Mouse (Mus musculus) limb, embryonic 12.5 days (tissue): Measurements from ENCODE around the gene Fam20b. TPM values are rescaled to one million over a fixed set of nuclear protein-coding genes. Genes with fewer than 3 reads are reported as not detected.
"Not testable (repeated sequence)": the region's sequence is repeated elsewhere in the genome, so short reads cannot be mapped to it uniquely, and the experiment has no call there.

Source experiments
- ATAC-seq: fragments of 200-750 bp; cut with Nextera tagmentation; 2 replicates; pipeline ENCODE4 v1.8.0; 2017; ENCODE audit warnings: low read depth, moderate TSS enrichment; ENCODE audit not compliant: insufficient number of reproducible peaks, insufficient read depth, low FRiP score, low TSS enrichment
- H3K27ac ChIP-seq: fragments of 300-500 bp; sonication (generic); 2 replicates; pipeline ENCODE4 v1.5.1; 2016; ENCODE audit warnings: mild to moderate bottlenecking, moderate library complexity
- H3K27me3 ChIP-seq: fragments of 300-500 bp; sonication (generic); 2 replicates; pipeline ENCODE4 v1.6.1; 2016; ENCODE audit warnings: mild to moderate bottlenecking, moderate library complexity
- H3K36me3 ChIP-seq: fragments of 300-500 bp; sonication (generic); 2 replicates; pipeline ENCODE4 v1.6.1; 2016; ENCODE audit warnings: mild to moderate bottlenecking, moderate library complexity
- H3K4me1 ChIP-seq: fragments of 300-500 bp; sonication (generic); replicated peaks from 2 replicates; pipeline ENCODE4 v1.6.1; 2016
- H3K4me2 ChIP-seq: fragments of 300-500 bp; sonication (generic); 2 replicates; pipeline ENCODE4 v1.6.1; 2016; ENCODE audit warnings: mild to moderate bottlenecking, moderate library complexity
- H3K4me3 ChIP-seq: fragments of 300-500 bp; sonication (generic); replicated peaks from 2 replicates; pipeline ENCODE4 v1.5.1; 2016; ENCODE audit warnings: mild to moderate bottlenecking
- H3K9ac ChIP-seq: fragments of 300-500 bp; sonication (generic); replicated peaks from 2 replicates; pipeline ENCODE4 v1.6.1; 2016; ENCODE audit warnings: mild to moderate bottlenecking, moderate library complexity
- H3K9me3 ChIP-seq: fragments of 300-500 bp; sonication (generic); 2 replicates; pipeline ENCODE4 v1.6.1; 2016; ENCODE audit warnings: mild to moderate bottlenecking, moderate library complexity
- WGBS: fragments of 180-500 bp; shearing (Covaris S2); methylation state at CpG from one replicate; pipeline ENCODE4 v1.1.7; 2016; 5-methylcytosine and 5-hydroxymethylcytosine counted together
- polyA plus RNA-seq: library from polyadenylated mRNA; unstranded; fragments of >200 nt; fragmentation: Nextera tagmentation; extraction: Ambion mirVana; gene quantifications from 2 replicates; pipeline ENCODE4 v1.2.1, GENCODE M21; 2016

Fam20b gene
- polyA plus RNA-seq, 1 experiment from 2014 or later: 24.3 TPM

DNA sequence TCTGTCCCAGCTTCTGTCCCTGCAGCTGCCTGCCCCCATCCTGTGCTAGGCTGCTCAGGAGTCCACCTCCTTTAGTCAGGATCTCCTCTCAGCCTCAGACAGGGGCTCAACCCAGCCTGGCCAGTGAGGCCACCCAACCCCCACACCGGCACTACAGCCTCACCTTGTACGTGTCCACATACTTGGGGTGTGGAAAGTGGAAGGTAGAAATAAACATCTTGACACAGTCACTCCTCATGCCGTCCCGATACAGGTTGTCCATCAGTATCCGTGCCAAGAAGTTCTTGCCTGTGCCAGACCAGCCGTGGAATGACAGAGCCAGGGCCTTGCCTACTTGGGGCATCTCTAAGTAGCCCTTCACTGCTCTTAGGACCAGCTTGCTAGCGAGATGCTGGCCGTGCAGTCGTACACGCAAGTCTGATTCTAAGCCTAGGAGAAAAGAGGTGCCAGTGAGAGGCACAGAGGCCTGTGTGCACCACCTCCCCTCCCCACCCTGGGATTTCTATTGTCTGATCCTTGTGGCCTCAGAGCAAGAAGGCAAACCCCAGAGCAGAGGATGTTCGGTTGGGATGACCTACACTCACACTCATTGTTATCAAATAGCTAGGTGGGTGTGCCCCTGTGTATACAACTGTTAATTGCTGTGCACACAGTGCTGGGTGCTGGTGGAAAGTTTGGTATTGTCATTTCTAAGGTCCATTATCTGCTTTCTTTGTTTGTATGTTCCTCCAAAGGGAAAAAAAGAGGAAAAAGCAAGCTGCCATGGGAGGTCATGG is 49.5 kb downstream of the Fam20b start:
- WGBS: 43% methylated on average over 11 of the region's 11 CpGs
- Histone ChIP-seq H3K4me3 (no peak overlapping the region), H3K27ac (peak overlapping the region; percentile 80), H3K4me1 (peaks cover 43% of the 10 kb centered on the region), H3K36me3 (no peaks in the 10 kb centered on the region), H3K9me3 (no peaks in the 10 kb centered on the region), H3K27me3 (peaks cover 10% of the 10 kb centered on the region; the same call in 1 of the 2 replicates), H3K9ac (no peak overlapping the region), H3K4me2 (no peak overlapping the region)
- ATAC-seq: 0 out of 2 replicates have a peak, but pooled peaks have one; percentile 22

DNA sequence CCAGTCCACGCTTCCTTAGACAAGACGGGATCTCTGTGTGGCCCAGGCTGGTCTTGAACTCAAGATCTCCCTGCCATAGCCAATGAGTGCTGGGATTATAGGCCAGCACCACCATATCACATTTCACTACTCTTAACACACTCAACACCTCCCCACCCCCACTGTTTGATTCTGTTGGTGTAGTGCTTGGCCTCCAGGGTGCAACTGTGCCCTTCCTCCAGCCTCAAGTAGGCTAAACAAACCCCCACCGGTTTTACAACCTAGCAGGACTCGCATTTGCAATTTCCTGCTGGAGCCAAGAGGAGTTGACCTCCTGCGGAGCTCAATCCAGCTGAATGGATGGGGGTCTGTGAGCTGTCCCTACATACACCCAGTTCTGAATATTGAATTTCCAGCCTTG is 50.3 kb downstream of the Fam20b start:
- Histone ChIP-seq H3K27ac (peak overlapping the region; percentile 80), H3K9ac (no peak overlapping the region), H3K36me3 (no peaks in the 10 kb centered on the region), H3K4me2 (no peak overlapping the region), H3K4me1 (peaks cover 35% of the 10 kb centered on the region), H3K9me3 (no peaks in the 10 kb centered on the region), H3K4me3 (no peak overlapping the region), H3K27me3 (peaks cover 8% of the 10 kb centered on the region; the same call in 1 of the 2 replicates)
- WGBS: 11% methylated on average over 5 of the region's 5 CpGs
- peak; percentile 17; the same call in 1 of the 2 replicates for ATAC-seq

DNA sequence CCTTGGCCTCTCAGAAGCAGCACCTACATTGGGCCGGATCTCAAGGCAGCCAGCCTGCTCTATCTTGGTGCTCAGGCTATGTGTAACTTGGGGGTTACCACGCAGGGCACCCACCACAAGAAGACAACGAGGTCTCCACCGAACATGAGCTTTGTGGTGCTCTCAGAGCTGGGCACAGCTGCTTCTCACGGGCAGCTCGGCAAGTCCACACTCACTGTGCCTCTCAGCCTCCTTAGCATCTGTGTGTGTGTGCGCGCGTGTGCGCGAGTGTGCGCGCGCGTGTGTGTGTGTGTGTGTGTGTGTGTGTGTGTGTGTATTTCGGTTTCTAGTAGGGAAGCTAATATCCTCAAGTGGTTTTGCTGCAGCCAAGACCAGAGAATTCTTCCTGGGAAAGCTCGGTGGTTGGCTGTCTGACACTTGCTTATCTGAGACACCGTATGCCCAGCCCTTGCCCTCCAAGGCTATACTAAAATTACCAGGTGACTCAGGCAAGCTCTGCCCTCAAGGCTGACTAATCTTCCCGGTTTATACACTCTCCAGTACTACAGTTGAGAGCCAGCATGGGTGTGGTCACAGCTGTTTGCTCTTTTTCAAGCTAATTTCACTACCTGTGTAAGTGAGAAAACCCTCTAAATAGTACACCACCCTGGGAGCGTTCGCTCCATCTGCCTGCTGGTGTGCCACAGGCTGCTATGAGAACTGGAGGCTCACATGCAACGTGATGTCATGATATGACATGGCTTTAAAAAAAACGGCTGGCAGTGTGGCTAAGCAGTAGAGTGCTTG is 51.6 kb downstream of the Fam20b start:
- H3K4me3 ChIP-seq: no peak overlapping the region
- H3K4me2 ChIP-seq: no peak overlapping the region
- H3K9me3 ChIP-seq: no peaks in the 10 kb centered on the region
- H3K27me3 ChIP-seq: no peaks in the 10 kb centered on the region
- 83% methylated on average over 23 of the region's 23 CpGs for WGBS
- H3K9ac ChIP-seq: no peak overlapping the region
- no peak for ATAC-seq
- peaks cover 25% of the 10 kb centered on the region for H3K4me1 ChIP-seq
- no peak overlapping the region for H3K27ac ChIP-seq
- no peaks in the 10 kb centered on the region for H3K36me3 ChIP-seq

DNA sequence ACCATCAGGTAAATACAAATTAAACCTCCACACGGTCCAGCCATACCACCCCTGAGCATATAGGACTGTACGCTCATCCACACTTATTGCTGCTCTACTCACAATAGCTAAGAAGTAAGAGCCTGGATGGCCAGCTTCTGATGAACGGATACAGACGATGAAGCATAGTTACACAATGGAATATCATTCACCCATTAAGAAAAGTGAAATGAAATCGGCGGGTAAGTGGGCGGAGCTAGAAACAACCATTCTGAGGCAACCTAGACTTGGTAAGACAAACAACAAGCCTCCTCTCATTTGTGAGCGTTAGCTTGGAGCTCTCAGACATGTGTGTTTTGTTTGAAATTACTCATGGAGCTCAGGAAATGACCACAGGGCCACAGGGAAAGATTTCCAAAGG is 53.1 kb downstream of the Fam20b start:
- Histone ChIP-seq H3K4me2 (no peak overlapping the region), H3K9ac (no peak overlapping the region), H3K27ac (no peak overlapping the region), H3K4me3 (no peak overlapping the region), H3K36me3 (no peaks in the 10 kb centered on the region), H3K9me3 (no peaks in the 10 kb centered on the region), H3K27me3 (no peaks in the 10 kb centered on the region), H3K4me1 (peaks cover 25% of the 10 kb centered on the region)
- no peak for ATAC-seq
- 92% methylated on average over 8 of the region's 8 CpGs for WGBS

DNA sequence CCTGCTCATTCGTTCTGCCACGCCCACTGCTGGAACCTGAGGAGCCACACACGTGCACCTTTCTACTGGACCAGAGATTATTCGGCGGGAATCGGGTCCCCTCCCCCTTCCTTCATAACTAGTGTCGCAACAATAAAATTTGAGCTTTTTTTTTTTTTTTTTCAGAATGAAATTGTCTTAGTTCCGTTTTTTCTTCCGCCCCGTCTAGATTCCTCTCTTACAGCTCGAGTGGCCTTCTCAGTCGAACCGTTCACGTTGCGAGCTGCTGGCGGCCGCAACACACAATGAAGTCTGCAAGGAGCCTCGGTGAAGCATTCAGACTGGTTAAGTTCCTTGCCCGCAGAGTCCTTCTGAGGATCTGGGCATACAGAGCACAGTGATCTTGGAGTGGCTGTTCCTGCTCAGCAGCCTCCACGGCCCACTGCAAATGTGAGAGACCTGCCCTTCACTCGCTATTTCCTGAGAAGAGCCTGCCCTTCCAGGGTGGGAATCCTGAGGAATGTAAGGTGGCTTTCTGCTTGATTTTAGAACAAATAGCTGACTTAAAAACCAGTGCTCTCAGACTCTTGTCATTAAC is 58.1 kb downstream of the Fam20b start:
- not testable (repeated sequence) for ATAC-seq, H3K9ac ChIP-seq, H3K27ac ChIP-seq, H3K4me1 ChIP-seq, H3K27me3 ChIP-seq, H3K4me3 ChIP-seq, H3K9me3 ChIP-seq, H3K4me2 ChIP-seq, H3K36me3 ChIP-seq
- WGBS: 79% methylated on average over 21 of the region's 21 CpGs

DNA sequence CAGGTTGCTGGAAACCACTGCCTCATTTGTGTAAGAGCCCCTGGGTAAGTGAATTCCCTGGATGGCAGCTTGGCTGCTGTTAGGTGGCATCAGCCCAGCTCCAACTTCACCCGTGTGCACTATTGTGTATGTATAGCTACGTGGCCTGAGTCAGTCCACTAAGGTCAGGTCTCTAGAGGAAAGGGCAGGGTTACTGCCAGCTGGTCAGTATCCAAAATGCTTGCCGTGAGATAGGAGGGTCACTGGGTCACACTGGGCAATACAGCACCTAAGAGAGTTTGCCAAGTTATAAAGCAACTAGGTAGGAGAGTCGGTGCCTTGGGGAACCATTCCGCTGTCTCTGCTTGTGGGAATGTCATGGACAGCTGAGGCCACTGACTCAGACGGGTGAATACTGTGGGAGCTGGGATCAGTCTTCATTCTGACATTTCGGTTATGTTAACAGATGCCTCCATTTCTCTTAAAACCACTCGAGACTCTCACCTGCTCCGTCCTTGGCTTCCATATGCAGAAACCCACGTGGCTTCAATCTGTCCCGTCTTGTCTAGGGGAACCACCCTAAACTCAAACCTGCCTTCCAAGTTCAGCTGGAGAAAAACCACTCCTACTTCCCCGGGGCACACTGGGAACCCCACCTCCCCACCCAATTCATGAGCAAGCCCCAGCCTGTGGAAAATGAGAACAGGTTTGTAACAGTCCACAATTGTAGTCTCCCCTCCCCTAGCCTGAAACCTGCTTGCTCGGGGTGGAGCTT is 58.8 kb downstream of the Fam20b start:
- Histone ChIP-seq H3K4me3 (no peak overlapping the region), H3K4me2 (no peak overlapping the region), H3K9me3 (no peaks in the 10 kb centered on the region), H3K27ac (no peak overlapping the region), H3K4me1 (peaks cover 4% of the 10 kb centered on the region), H3K36me3 (no peaks in the 10 kb centered on the region), H3K27me3 (no peaks in the 10 kb centered on the region), H3K9ac (no peak overlapping the region)
- ATAC-seq: no peak
- WGBS: 81% methylated on average over 13 of the region's 13 CpGs

DNA sequence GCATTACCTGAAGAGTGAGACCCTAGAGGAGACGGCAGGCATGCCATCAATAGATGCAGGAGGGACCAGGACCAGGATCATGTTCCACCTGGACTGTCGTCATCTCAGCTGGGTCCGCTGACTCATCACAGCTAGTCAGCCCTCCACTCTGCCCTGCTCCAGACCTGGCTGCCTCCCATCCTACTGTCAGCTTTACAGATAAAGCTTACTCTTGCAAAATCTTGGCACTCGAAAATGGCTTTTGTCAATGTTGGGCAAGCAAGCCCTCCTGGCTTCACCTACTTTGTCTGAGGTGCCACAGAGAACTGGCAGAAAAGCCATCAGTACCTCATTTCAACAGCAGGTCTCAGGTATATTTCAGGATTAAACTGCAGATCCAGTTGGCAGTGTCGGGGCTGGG is 60.2 kb downstream of the Fam20b start:
- Histone ChIP-seq H3K4me1 (peaks cover 18% of the 10 kb centered on the region), H3K9ac (no peak overlapping the region), H3K4me3 (no peak overlapping the region), H3K27ac (no peak overlapping the region), H3K4me2 (no peak overlapping the region), H3K36me3 (no peaks in the 10 kb centered on the region), H3K27me3 (no peaks in the 10 kb centered on the region), H3K9me3 (no peaks in the 10 kb centered on the region)
- ATAC-seq: no peak
- 78% methylated on average over 5 of the region's 5 CpGs for WGBS

DNA sequence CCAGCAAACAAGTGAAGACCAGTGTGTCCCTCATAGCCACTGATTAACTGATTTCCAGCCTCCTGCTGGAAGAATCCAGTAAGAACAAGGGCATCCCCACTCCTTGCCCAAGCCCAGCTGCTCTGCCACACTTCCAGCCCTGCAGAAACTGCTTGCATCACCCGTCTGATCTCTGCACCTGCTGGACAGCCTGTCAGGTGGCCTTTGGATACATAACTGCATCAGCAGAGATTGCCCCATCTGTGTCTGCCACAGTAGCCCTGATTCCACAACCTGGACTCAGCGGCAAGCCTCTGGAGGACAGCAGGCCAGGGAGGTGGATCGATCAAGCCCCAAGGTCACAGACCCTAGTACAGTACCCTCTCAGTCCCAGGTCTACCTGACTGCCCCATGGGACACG is 61.4 kb downstream of the Fam20b start:
- Histone ChIP-seq H3K4me3 (no peak overlapping the region), H3K36me3 (no peaks in the 10 kb centered on the region), H3K27ac (no peak overlapping the region), H3K4me2 (no peak overlapping the region), H3K27me3 (no peaks in the 10 kb centered on the region), H3K4me1 (peaks cover 28% of the 10 kb centered on the region), H3K9ac (no peak overlapping the region), H3K9me3 (no peaks in the 10 kb centered on the region)
- ATAC-seq: no peak
- WGBS: 83% methylated on average over 4 of the region's 4 CpGs

DNA sequence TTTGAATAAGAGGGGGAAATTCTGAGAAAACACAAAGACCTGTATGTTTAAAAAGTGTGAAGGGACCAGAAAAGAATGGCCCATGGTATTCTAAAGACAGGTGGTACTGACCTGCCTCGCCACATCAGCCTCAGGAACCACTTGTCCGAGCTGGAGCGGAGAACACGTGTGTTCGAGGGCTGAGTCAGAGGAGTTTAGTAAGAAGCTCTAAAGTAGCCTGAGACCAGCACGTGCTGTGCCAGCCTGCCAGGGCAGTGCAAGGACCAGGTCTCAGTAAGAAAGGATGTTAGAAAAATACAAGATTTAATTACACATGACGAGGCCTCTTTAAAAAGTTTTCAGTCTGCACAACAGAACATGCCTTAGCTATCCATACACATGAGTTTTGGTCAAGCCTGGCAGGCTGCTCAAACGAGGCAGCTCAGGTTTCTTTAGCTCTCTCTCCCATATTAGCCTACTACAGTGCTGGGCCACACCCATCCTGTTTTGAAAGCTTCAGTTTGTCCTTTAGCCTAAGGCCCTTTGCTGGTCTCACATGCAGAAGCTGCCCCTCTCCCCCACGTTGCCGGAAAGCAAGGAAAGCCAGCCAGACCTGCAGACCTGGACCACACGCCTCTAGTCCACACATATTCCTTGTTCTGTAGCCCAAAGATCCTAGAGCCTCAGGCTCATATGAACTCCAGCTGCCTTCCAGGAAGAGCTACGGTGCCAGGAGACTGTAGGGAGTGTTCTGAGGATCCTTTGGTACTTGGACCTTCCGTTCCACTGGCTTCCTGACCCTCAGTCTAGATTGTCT is 64.0 kb downstream of the Fam20b start:
- Histone ChIP-seq H3K27me3 (no peaks in the 10 kb centered on the region), H3K9me3 (no peaks in the 10 kb centered on the region), H3K4me3 (no peak overlapping the region), H3K4me1 (peaks cover 33% of the 10 kb centered on the region), H3K9ac (no peak overlapping the region), H3K36me3 (peaks cover 6% of the 10 kb centered on the region; the same call in 1 of the 2 replicates), H3K27ac (0 out of 2 replicates have a peak overlapping the region, but pooled peaks have one; percentile 29), H3K4me2 (no peak overlapping the region)
- ATAC-seq: no peak
- 61% methylated on average over 13 of the region's 13 CpGs for WGBS

DNA sequence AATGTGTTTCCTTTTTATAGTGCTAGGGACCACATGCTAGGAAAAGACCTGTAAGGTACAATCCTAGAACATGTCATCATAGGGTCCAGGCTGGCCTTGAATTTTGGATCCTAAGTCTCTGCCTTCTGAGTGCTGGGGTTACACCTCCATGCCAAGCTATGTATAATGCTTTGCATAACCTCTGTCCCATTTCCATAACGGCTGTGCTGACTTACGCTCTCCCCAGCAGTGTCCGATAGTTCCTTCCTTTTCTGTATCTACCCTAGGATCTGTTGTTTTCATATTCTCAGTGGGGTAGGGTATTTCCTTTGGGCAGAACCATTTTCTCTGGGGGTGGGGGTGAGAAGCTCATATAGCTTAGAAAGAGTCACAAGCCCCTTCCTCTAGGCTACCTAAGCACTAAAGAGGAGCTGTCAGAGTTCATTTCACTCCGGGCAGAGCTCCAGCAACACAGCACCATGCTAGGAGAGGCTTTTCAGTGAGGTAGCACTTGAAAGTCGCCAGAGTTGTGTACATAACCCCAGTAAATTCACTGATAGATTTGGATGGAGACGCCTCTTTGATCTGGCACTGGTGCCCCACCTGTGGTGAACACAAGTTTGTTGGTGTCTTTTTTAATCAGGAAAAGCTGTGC is 66.6 kb downstream of the Fam20b start:
- no peaks in the 10 kb centered on the region for H3K27me3 ChIP-seq
- peaks cover 33% of the 10 kb centered on the region for H3K4me1 ChIP-seq
- no peak overlapping the region for H3K4me3 ChIP-seq
- WGBS: 59% methylated on average over 6 of the region's 6 CpGs
- peaks cover 18% of the 10 kb centered on the region; the same call in 1 of the 2 replicates for H3K36me3 ChIP-seq
- H3K4me2 ChIP-seq: no peak overlapping the region
- H3K9ac ChIP-seq: 0 out of 2 replicates have a peak overlapping the region, but pooled peaks have one; percentile 9
- peak overlapping the region; percentile 51; the same call in 1 of the 2 replicates for H3K27ac ChIP-seq
- ATAC-seq: no peak
- no peaks in the 10 kb centered on the region for H3K9me3 ChIP-seq
